8 mouse cellular contexts compared by ENCODE assay signal in the genomic region with DNA sequence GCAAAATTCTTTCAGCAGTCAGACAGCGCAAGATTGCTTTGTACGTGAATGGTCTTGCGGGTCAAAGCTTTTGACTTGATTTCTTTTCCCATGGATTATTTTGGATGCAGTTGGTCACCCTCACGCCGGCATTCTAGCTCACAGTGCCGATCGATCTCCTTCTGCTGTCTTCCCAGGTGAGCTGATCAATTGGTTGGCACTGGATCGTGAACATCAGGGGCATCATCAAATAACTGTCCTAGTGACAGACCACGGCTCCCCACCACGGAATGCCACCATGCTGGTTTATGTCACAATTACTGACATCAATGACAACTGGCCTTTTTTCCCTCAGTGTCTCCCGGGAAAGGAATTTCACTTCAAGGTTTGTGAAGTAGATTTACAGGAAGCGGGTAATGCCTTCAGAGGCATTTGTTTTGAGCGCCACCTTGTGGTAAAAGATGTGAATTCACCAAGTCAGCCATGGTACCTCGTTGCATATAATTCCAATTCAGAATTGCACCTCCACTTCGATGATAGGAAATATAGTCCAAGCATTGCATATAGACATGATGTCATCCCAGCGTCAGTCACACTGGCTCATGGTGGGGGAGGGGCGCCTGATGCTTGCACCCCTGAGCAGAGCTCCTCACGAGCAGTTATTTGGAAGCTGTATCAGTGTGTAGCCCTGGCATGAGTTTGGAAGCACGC.
DNase-seq lines count a peak whose midpoint lies in the region; ATAC-seq lines count a peak whose summit lies in the region.

No protein-coding gene starts in this region.

- intact Hi-C loops in left cerebral cortex, postnatal 25 days (cut with DNase I), result loop anchor here (1.0 kb wide), 2 partner anchors 163 to 273 kb away; no protein-coding TSS in a partner anchor

- no peaks in the 10 kb centered on the region for H3K36me3 ChIP-seq in midbrain, embryonic 12.5 days
- H3K36me3 ChIP-seq in stomach, embryonic 14.5 days (ENCODE audit: control insufficient read depth, insufficient read depth, low read length), result no peaks in the 10 kb centered on the region

- WGBS in midbrain, embryonic 12.5 days, result 41% methylated on average over 19 of the region's 19 CpGs
- 37% methylated on average over 19 of the region's 19 CpGs for WGBS in stomach, embryonic 14.5 days

- ATAC-seq in midbrain, embryonic 12.5 days (ENCODE audit: low FRiP score, low read depth), result peak; percentile 82
- ATAC-seq in stomach, embryonic 14.5 days (ENCODE audit: insufficient number of reproducible peaks, insufficient read depth, low FRiP score, low read depth), result peak; percentile 53; the same call in 1 of the 2 replicates

- peak; percentile 38 for DNase-seq in thymus, postnatal 0 days (ENCODE audit: low spot score)
- no peak for DNase-seq in thymus, adult 18-20 months
- peak; percentile 88 for DNase-seq in embryo, embryonic 11 days
- peak; percentile 54 to 84 for DNase-seq in heart, adult 18-20 months
- peak; percentile 18 for DNase-seq in kidney, adult 11 months
- peak; percentile 78 to 84 for DNase-seq in left cerebral cortex, postnatal 25 days (ENCODE audit: low spot score in 2 of 2)

- H3K4me1 ChIP-seq in midbrain, embryonic 12.5 days, result no peaks in the 10 kb centered on the region
- H3K4me1 ChIP-seq in stomach, embryonic 14.5 days (ENCODE audit: control insufficient read depth, insufficient read depth, low read length), result 0 out of 2 replicates have a peak, but pooled peaks cover 3% of the 10 kb centered on the region

- H3K4me2 ChIP-seq in midbrain, embryonic 12.5 days (replicated peaks), result peak overlapping the region; percentile 20; the same call in 1 of the 2 replicates
- peak overlapping the region; percentile 30; the same call in 1 of the 2 replicates for H3K4me2 ChIP-seq in stomach, embryonic 14.5 days (replicated peaks; ENCODE audit: low read depth, low read length)

- 0 out of 2 replicates have a peak, but pooled peaks cover 5% of the 10 kb centered on the region for H3K27me3 ChIP-seq in midbrain, embryonic 12.5 days
- H3K27me3 ChIP-seq in stomach, embryonic 14.5 days (ENCODE audit: control insufficient read depth, insufficient read depth, low read length), result no peaks in the 10 kb centered on the region

- no peak overlapping the region for H3K4me3 ChIP-seq in midbrain, embryonic 12.5 days
- H3K4me3 ChIP-seq in stomach, embryonic 14.5 days (ENCODE audit: low read depth, low read length), result no peak overlapping the region

- no peaks in the 10 kb centered on the region for H3K9me3 ChIP-seq in midbrain, embryonic 12.5 days
- no peaks in the 10 kb centered on the region for H3K9me3 ChIP-seq in stomach, embryonic 14.5 days (ENCODE audit: control insufficient read depth, low read depth, low read length)

- no peak overlapping the region for H3K9ac ChIP-seq in midbrain, embryonic 12.5 days (replicated peaks)
- H3K9ac ChIP-seq in stomach, embryonic 14.5 days (replicated peaks; ENCODE audit: low read depth, low read length), result no peak overlapping the region

- no peak overlapping the region for H3K27ac ChIP-seq in midbrain, embryonic 12.5 days (replicated peaks)
- H3K27ac ChIP-seq in stomach, embryonic 14.5 days (ENCODE audit: low read length), result no peak overlapping the region

Comparison
In these comparisons a context has a peak if more than half of its experiments do, and no peak if none do; other contexts are left out.
1. DNase-seq: peak in thymus, postnatal 0 days (single experiment), embryo, embryonic 11 days (single experiment), heart, adult 18-20 months (2 of 2), kidney, adult 11 months (single experiment) and left cerebral cortex, postnatal 25 days (2 of 2); none in thymus, adult 18-20 months (0 of 2).